Mouse (Mus musculus) G1E (cell line): ENCODE data around the gene Sh3kbp1.

Experiments
- CTCF ChIP-seq: IDR thresholded peaks from 2 replicates; pipeline ENCODE4 v1.5.1; 2012; ENCODE audit warnings: low read depth, low read length, inconsistent platforms, mixed read lengths
- GATA2 ChIP-seq: IDR thresholded peaks from 2 replicates; pipeline ENCODE4 v1.6.1; 2012; ENCODE audit warnings: low read depth, low read length, inconsistent platforms, borderline replicate concordance
- TAL1 ChIP-seq: conservative IDR thresholded peaks from 2 replicates; pipeline ENCODE4 v1.6.1; 2012; ENCODE audit warnings: low read depth, low read length, inconsistent platforms, mixed read lengths

GRCm38 (mm10) chrX:159704381-159705004 lies 77.4 kb downstream of the Sh3kbp1 start:
- TF ChIP-seq CTCF: no peak
- no peak for TF ChIP-seq GATA2
- no peak for TF ChIP-seq TAL1
